Mouse (Mus musculus) C2C12 (cell line): ENCODE measurements around the gene Capza1. TPM values are rescaled to one million over a fixed set of nuclear protein-coding genes. Genes with fewer than 3 reads are reported as not detected.

ENCODE experiments used
- H3K27me3 ChIP-seq: one replicate; pipeline ENCODE4 v1.6.1; 2011; ENCODE audit not compliant: control insufficient read depth, insufficient read depth, insufficient read length
- H3K36me3 ChIP-seq: one replicate; pipeline ENCODE4 v1.6.1; 2011; ENCODE audit not compliant: control insufficient read depth, insufficient read depth
- H3K4me3 ChIP-seq: one replicate; pipeline ENCODE4 v1.5.1; 2011; ENCODE audit warnings: mild to moderate bottlenecking, control low read depth; ENCODE audit not compliant: poor library complexity, insufficient read depth, severe bottlenecking
- H3K79me2 ChIP-seq: one replicate; pipeline ENCODE4 v1.6.1; 2011; ENCODE audit not compliant: control insufficient read depth, insufficient read depth
- H3K79me3 ChIP-seq: one replicate; pipeline ENCODE4 v1.6.1; 2011; ENCODE audit warnings: low read depth, control low read depth
- H3ac ChIP-seq: one replicate; pipeline ENCODE3; 2011; ENCODE audit warnings: low read depth; ENCODE audit not compliant: control insufficient read depth, insufficient read length
- CEBPB ChIP-seq: IDR thresholded peaks from one replicate; pipeline ENCODE4 v1.6.1; 2011; ENCODE audit warnings: low read depth, mild to moderate bottlenecking, control low read depth, moderate library complexity
- CTCF ChIP-seq: IDR thresholded peaks from one replicate; pipeline ENCODE4 v1.5.1; 2011; ENCODE audit not compliant: control insufficient read depth, insufficient read depth, insufficient read length
- FOSL1 ChIP-seq: IDR thresholded peaks from one replicate; pipeline ENCODE4 v1.8.0; 2011; ENCODE audit warnings: mild to moderate bottlenecking, low read length; ENCODE audit not compliant: poor library complexity, insufficient read depth, severe bottlenecking
- MAX ChIP-seq: IDR thresholded peaks from one replicate; pipeline ENCODE4 v1.6.1; 2011; ENCODE audit warnings: mild to moderate bottlenecking, control low read depth
- MYOD1 ChIP-seq: IDR thresholded peaks from one replicate; pipeline ENCODE4 v1.6.1; 2011; ENCODE audit warnings: low read depth; ENCODE audit not compliant: control insufficient read depth, insufficient read length
- MYOG ChIP-seq: IDR thresholded peaks from one replicate; pipeline ENCODE4 v1.6.1; 2011; ENCODE audit not compliant: control insufficient read depth, insufficient read length; ENCODE audit errors: extremely low read depth
- USF1 ChIP-seq: IDR thresholded peaks from one replicate; pipeline ENCODE4 v1.6.1; 2011; ENCODE audit warnings: low read depth, mild to moderate bottlenecking, control low read depth, moderate library complexity
- polyA plus RNA-seq: library from polyadenylated mRNA; unstranded; fragments of >200 nt; fragmentation: generic; extraction: Trizol; gene quantifications from one replicate; pipeline ENCODE4 v1.2.1, GENCODE M21; 2012; ENCODE audit warnings: missing spikeins

Capza1 gene
- polyA plus RNA-seq, 1 experiment = 27.9 TPM

DNA sequence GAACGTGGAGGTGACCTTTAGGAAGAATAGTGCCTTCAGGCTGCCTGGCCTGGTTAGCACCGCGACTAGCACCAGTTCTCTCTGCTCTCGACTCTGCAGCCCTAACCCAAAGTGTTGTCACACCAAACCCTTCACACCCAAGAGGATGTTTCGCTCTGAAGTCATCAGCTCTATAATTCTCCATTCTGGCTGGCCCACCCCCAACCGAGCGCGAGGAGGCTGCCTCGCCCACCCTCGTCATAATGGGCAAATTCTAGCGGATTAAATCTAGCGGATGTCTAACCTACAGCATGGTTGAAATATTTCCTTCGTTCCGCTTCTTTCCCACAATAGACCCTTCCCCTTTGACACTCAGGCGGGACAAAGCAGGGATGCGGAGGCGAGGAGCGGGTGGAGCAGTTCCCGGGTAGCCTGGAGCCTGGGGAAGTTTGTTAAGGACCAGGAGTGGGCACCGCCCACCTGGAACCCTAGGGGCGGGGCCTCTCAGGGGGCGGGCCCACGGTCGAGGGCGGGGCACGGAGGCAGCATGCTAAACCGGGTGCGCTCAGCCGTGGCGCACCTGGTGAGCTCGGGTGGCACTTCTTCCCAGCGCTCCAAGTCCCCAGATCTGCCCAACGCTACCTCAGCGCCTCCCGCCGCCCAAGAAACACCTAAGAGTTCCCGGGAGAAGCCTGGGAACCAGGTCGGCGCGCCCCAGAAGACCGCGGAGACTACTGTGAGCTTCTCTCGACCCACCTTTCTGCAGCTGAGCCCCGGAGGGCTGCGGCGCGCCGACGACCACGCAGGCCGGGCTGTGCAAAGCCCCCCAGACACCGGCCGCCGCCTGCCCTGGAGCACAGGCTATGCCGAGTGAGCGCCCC is 83.5 kb downstream of the Capza1 start, which contains the start of gene Ppm1j:
Gene Ppm1j, plus strand, starts transcription at position 496 of the 860 bp plus-strand sequence.
- Histone ChIP-seq H3K79me3 (no peaks in the 10 kb centered on the region), H3K36me3 (no peaks in the 10 kb centered on the region), H3ac (no peak within 1 kb of the TSS), H3K4me3 (no peak within 1 kb of the TSS), H3K27me3 (peaks cover 17% of the 10 kb centered on the region), H3K79me2 (no peaks in the 10 kb centered on the region)
- TF ChIP-seq CEBPB (no peak), USF1 (no peak), MYOD1 (no peak), CTCF (no peak), MYOG (no peak), FOSL1 (no peak), MAX (no peak)

DNA sequence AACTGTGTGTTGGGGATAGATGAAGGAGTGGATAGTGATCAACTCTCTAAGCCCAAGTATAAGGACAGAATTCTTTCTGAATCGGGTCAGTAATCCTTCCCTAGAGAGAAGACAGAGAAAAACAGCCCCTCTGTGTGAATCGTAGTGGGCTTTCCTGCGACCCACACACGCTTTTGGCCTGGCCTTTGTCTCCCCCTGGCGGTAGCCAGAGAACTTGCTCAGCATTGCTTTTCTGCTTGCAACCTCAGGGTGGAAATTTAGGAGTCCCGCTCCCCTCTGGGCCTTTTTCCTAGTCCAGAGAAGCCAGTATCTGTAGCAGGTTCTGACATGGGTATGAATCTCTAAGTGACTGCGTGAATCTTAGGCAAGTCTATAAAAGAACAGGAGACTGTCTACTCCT is 84.4 kb downstream of the Capza1 start:
- TF ChIP-seq CTCF (peak; percentile 82), CEBPB (no peak)
- H3K27me3 ChIP-seq = peaks cover 17% of the 10 kb centered on the region
- H3K79me3 ChIP-seq = no peaks in the 10 kb centered on the region
- H3K36me3 ChIP-seq = no peaks in the 10 kb centered on the region
- H3K4me3 ChIP-seq = no peak overlapping the region
- H3K79me2 ChIP-seq = no peaks in the 10 kb centered on the region
- H3ac ChIP-seq = no peak overlapping the region

DNA sequence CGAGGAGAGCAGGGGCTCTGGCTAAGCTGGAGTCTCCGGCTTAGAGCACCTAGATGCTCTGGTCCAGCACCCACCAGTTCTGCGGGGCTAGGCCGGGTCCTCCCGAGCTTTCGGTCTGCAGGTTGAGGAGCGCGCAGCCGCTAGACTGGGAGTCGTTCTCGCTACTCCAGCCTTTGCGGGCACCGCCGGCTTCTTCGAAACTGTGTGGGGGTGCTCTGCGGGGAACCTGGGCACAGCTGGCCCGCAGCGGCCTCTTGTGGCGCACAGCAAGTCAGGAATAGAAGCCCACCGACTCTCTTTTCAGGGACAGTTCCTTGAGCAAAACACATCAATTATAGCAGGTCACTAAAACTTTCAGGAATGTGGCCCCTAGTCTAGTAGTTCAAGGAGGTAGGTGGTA is 87.0 kb downstream of the Capza1 start:
- Histone ChIP-seq H3K27me3 (peaks cover 17% of the 10 kb centered on the region), H3K4me3 (no peak overlapping the region), H3K36me3 (no peaks in the 10 kb centered on the region), H3K79me3 (no peaks in the 10 kb centered on the region), H3K79me2 (no peaks in the 10 kb centered on the region), H3ac (no peak overlapping the region)
- TF ChIP-seq MYOD1 = no peak
- TF ChIP-seq USF1 = no peak
- no peak for TF ChIP-seq MAX

DNA sequence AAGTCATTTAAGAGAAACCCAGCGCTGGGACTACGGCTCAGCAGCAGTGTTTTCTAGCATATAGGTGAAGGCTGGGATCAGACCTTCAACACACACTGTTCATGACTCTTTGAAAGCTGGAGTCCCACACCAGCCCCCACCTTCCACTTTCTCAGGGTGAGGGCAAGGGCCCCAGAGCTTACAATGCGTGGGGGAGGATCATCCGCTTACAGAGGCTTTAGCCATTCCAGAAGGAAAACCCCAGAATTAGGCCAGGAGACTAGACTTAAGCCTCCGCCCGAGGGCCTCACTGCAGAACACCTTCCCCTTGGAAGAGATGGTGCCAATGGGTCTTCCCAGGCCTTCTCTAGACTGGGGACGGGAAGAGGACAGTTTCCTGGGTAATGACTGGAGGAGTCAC is 91.0 kb downstream of the Capza1 start:
- Histone ChIP-seq H3K4me3 (no peak overlapping the region), H3K36me3 (no peaks in the 10 kb centered on the region), H3ac (no peak overlapping the region), H3K79me2 (no peaks in the 10 kb centered on the region), H3K79me3 (no peaks in the 10 kb centered on the region), H3K27me3 (peaks cover 12% of the 10 kb centered on the region)
- TF ChIP-seq CTCF (no peak), MYOG (no peak), USF1 (no peak)

Other genes starting within 250 kb of the Capza1 start
- gene Slc16a1, start 225.8 kb downstream of the Capza1 start, polyA plus RNA-seq = 25.8 TPM
- gene Ppm1j, start 83.4 kb downstream of the Capza1 start, polyA plus RNA-seq = 0.08 TPM
- gene Fam19a3, start 82.7 kb downstream of the Capza1 start, polyA plus RNA-seq = not detected
- gene Rhoc, start 76.1 kb downstream of the Capza1 start, polyA plus RNA-seq = 485 TPM
- 9.3 TPM for gene Mov10, start 45.9 kb downstream of the Capza1 start, polyA plus RNA-seq
- gene St7l, start 500 bp downstream of the Capza1 start, polyA plus RNA-seq = 9.8 TPM
- gene Wnt2b, start 97.4 kb upstream of the Capza1 start, polyA plus RNA-seq = 0.08 TPM
- gene Cttnbp2nl, start 188.6 kb upstream of the Capza1 start, polyA plus RNA-seq = 11.2 TPM
- not detected for gene 4930564D02Rik, start 202.3 kb upstream of the Capza1 start, polyA plus RNA-seq